Mouse (Mus musculus): ENCODE measurements around the gene Arhgap27. TPM values are rescaled to one million over a fixed set of nuclear protein-coding genes. Genes with fewer than 3 reads are reported as not detected.
A peak's percentile ranks its signal among the peaks of the same experiment; 100 is the strongest.
"Not testable (repeated sequence)": the region's sequence is repeated elsewhere in the genome, so short reads cannot be mapped to it uniquely, and the experiment has no call there.

The Arhgap27 gene
- total RNA-seq, 2 experiments from 2014 or later = 20.1 to 21.9 TPM

DNA sequence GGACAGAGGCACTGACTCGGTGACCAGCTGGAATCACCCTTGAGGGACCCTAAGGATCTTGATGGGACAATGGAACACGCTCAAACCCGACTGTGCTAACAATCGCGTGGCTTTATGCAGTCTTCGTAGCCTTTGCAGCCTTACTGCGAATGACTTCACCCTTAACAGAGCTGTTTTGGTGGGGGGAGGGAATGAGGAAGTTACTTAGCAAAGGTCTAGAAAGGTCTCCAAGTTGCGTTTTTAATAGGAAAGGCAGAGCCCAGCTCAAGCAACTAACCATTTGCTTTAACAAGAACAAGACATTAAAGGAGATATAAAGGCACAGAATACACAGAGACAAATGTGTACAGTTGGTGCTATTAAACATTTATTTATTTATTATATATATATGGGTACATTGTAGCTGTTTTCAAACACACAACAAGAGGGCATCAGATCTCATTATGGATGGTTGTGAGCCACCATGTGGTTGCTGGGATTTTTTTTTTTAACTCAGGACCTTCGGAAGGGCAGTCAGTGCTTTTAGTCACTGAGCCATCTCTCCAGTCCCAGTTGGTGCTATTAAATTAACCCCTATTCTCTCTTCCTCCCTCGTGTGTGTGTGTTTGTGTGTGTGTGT, 53.4 kb downstream of the Arhgap27 start:
- 0 out of 2 replicates have a peak, but pooled peaks have one; percentile 33 for ATAC-seq (ENCODE audit: poor library complexity, severe bottlenecking)

DNA sequence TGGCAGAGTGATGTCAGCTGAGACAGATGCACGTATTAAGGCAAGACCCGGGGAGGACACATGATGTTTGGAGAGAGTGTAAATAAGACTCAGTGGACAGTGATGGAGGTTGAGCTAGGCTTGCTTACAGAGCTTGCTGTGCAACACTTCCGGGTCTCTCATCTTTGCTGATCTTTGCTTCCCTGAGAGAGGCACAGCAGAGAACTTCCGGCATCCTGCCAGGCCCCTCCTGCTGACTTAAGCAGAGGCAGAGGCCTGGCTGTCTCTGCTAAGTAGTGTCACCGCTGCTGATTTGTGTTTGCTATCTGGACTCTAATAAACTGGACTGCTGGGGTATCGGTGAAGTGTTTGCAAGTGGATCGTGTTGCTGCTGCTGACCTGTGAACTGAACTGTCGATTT, 55.6 kb downstream of the Arhgap27 start:
- no peak; the same call in 1 of the 2 replicates for ATAC-seq (ENCODE audit: poor library complexity, severe bottlenecking)

DNA sequence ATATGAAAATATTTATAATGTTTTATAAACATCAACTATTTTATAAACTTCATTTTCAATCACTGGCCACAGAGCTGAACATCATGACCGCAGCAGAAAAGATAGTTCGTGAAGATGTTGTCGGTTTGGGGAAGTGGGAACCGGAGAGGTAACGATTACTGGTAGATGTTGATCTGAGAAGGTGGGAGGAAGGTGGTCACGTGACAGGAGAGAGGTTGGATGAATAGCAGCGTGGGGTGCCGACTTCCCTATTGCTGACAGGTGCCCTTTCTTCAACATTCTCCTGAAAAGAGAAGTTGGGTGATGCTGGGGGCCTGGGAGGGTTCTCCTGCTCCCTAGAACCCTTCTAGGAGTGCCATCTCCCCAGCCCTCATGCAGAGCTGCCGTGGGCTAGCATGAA, 59.0 kb downstream of the Arhgap27 start:
- peak; percentile 80 for ATAC-seq (ENCODE audit: poor library complexity, severe bottlenecking)

DNA sequence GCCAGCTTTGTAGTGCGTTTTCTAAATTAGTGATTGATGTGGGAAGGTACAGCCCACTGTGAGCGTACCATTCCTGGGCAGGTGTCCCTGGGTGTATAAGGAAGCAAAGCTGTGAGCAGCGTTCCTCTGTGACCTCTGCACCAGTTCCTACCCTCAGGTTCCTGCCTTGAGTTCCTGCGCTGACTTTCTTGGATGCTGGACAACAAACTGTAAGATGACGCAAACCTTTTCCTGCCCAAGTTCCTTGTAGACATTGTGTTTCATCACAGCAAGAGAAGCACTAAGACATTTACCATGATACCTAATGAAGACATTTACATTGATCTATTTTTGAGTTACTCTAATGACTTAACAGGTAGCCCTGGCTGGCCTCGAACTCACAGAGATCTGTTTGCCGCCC, 68.7 kb downstream of the Arhgap27 start:
- peak; percentile 27; the same call in 1 of the 2 replicates for ATAC-seq (ENCODE audit: poor library complexity, severe bottlenecking)

DNA sequence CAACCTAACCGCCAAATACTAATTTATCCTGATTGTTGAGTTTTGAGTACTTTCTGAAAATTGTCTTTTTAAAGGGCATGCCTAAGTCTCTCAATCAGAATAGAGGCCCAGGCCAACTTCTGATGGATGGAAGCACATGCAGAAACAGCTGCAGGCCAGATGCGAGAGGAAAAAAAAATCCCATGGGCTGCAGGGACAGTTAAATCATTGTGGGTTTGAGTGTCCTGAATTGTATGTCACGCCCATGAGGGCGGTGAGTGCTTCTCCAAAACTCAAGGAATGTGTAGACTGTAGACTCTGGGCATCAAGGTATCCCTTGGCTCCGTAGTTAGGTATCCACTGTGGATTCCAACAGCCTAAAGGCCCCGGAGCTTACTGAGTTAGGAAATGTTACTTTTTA, 69.4 kb downstream of the Arhgap27 start:
- no peak for ATAC-seq (ENCODE audit: poor library complexity, severe bottlenecking)

DNA sequence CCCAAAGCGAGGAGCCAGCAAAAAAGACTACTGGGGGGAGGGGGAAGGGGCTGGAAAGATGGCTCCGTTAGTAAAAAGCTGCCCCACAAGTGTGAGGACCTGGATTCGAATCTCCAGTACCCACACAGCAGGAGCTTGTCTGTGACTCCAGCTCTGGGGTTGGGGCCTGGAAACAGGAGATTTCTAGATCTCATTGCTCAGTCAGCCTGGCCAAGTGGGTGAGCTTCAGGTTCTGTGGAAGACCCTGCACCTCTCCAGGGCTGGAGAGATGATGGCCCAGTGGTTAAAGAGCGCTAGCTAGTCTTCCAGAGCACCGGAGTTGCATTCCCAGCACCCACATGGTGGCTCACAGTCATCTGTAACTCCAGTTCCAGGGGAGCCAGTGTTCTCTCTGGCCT, 70.6 kb downstream of the Arhgap27 start:
- no peak for ATAC-seq (ENCODE audit: poor library complexity, severe bottlenecking)

DNA sequence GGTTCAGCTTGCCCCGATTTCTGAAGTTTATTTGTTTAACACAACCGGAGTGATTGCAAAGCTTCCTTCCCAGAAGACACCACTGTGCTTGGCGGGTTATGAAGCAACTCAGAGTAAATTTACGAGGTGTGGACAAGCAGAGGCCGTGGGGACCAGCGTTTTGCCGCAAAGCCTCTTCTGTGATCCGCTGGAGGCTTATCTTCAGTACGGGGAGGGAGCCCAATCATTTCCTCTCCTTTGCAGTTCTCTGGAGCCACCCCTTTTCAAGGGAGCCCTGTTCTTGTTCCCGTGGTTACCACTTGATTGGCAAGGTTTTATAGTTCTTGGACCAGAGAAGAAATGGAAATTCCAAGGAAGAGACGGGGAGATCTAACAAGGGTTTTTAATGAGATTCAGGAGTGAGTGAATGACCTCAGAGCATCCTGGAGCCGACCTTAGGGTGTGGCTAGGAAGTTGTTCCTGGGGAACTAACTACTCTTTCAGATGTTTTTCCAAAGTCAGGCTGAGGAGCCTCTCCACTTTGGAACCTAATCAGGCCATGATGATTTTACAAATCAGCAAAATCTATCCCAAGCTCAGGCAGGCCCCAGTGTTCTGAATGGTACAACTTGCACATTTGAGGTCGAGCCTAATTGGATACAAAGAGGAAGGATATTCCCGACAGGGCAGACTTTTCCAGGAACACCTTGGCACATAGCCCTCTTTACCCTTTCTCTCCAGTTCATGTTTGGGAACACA, 71.2 kb downstream of the Arhgap27 start:
- ATAC-seq (ENCODE audit: poor library complexity, severe bottlenecking) = peak; percentile 43

DNA sequence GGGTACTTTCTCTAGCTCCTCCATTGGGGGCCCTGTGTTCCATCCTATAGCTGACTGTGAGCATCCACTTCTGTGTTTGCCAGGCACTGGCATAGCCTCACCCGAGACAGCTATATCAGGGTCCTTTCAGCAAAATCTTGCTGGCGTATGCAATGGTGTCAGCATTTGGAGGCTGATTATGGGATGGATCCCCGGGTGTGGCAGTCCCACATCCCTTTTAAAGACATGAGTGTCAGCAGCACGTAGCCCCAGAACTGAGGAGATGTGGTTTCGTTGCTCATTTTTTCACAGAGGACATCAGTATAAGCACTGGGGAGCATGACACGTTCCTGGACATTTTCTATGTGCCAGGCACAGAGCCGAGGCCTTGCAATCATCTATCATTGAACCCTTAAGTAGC, 72.7 kb downstream of the Arhgap27 start:
- ATAC-seq (ENCODE audit: poor library complexity, severe bottlenecking) = not testable (repeated sequence)

DNA sequence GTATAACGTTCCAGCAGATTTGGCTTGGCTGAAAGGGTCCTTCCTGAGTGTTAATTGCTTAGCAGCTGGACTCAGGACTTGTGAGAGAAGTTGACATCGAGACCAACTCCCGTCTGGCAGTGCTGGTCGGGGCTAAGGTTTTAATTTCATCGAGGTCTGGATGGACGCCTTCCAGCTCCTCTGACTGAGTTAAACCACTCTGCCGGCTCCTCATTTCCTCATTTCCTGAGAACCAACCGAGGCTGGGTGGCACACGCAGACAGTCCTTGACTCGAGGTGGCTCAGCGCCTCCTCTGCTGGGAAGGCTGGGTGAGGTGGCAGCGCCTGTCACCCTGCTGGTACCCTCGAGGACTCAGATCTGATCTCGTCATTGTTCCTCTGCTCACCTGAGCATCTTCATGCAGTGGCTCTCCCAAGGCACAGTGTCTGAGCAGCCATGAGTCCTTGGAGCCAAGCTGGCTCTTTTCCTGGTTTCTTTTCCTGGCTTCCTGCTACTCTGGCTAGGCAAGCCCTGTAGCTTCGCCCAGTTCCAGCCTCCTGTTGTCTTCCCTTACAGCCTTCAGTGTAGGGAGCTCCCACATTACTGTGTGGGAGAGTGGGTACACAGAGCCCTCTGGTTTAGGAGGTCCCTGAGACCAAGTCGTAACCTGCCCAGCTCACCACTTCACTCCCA, 75.1 kb downstream of the Arhgap27 start:
- ATAC-seq (ENCODE audit: poor library complexity, severe bottlenecking) = peak; percentile 78

DNA sequence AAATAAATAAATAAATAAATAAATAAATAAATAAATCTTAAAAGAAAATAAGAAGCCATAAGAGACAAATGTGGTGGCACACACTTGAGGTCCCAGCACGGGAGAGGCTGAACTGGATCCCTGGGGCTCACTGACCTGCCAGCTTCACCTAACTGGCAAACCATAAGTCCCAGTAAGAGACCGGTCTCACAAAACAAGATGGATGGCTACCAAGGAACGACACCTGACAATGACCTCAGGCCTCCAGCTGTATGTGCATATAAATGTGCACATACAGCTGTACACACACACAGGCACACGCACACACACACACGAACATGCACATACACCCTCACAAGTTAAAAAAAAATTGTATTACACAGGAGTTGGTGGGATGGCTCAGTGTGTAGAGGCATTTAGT, 76.6 kb downstream of the Arhgap27 start:
- no peak for ATAC-seq (ENCODE audit: poor library complexity, severe bottlenecking)

DNA sequence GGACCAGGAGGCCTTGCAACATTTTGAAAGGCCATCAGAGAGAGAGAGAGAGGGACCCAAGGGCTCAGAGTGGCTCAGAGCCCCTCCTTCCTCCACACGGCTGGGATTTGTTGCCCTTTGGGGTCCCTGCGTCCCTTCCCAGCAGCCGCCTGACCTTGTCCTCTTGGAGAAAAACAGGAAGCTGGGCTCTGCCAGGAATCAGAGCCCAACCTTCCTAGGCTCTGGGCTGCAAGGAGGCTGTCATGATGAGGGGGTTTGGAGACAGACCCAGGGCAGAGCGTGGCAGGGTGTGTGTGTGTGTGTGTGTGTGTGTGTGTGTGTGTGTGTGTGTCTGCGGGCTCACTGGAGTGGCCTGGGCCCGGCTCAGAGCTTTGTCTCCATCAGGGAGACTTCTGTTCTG, 77.5 kb downstream of the Arhgap27 start:
- ATAC-seq (ENCODE audit: poor library complexity, severe bottlenecking) = no peak

DNA sequence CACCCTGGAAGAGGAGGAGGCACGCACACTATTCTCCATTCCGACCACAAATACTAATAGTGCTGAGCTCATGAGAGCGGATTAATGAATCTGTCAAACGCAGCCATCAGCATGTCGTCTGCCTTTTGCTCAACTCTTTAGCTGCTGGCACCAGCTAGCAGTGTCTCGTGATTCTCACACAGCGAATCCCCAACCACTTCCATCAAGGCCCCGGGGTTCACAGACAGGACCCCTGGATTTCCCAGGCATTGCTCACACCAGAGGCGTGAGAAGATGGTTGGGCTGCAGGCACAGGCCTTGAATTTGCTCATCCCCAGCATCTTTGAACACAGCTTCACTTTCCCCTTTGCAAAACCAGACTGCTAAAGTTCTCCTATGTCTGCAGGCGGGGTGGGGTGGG, 78.2 kb downstream of the Arhgap27 start:
- ATAC-seq (ENCODE audit: poor library complexity, severe bottlenecking) = no peak

DNA sequence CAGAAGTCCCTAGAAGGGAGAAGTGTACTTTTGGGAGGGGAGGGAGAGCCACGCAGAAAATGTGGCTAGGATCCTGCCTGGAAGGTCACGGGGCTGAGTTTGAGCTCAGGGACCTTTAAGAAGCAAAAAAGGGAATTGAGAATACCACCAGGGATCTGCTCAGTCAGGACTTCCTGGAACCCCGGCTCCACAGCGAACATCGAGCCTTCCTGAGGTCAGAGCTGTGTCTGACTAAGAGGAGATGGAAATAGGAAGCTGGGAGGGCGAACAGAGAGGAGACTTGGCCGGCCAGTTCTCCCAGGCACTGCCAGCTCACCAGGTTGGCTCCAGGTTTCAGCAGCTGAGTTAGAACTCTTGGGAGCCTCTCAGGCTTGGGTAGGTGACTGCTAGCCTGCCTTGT, 81.7 kb downstream of the Arhgap27 start:
- ATAC-seq (ENCODE audit: poor library complexity, severe bottlenecking) = peak; percentile 93

Other genes with a start within 250 kb of the Arhgap27 start
- gene Hexim1, start 247.5 kb downstream of the Arhgap27 start, total RNA-seq (2015) = 10.1 TPM in 2 replicates
- 17.0 and 24.6 TPM in 2 replicates for gene Hexim1, start 247.5 kb downstream of the Arhgap27 start, total RNA-seq (2017)
- gene Hexim2, start 231.3 kb downstream of the Arhgap27 start, total RNA-seq (2015) = 0.25 and 1.8 TPM in 2 replicates
- gene Hexim2, start 231.3 kb downstream of the Arhgap27 start, total RNA-seq (2017) = 1.0 and 2.1 TPM in 2 replicates
- gene Fmnl1, start 192.6 kb downstream of the Arhgap27 start, total RNA-seq (2015) = 387 and 407 TPM in 2 replicates
- 126 and 152 TPM in 2 replicates for gene Fmnl1, start 192.6 kb downstream of the Arhgap27 start, total RNA-seq (2017)
- gene 1700023F06Rik, start 155.1 kb downstream of the Arhgap27 start, total RNA-seq (2015) = not detected in 2 replicates
- not detected in 2 replicates for gene 1700023F06Rik, start 155.1 kb downstream of the Arhgap27 start, total RNA-seq (2017)
- gene Spata32, start 145.3 kb downstream of the Arhgap27 start, total RNA-seq (2015) = not detected in 2 replicates
- gene Spata32, start 145.3 kb downstream of the Arhgap27 start, total RNA-seq (2017) = not detected in 2 replicates
- 14.5 and 16.6 TPM in 2 replicates for gene Map3k14, start 96.2 kb downstream of the Arhgap27 start, total RNA-seq (2015)
- 15.4 and 15.7 TPM in 2 replicates for gene Map3k14, start 96.2 kb downstream of the Arhgap27 start, total RNA-seq (2017)
- 28.4 and 29.4 TPM in 2 replicates for gene Plekhm1, start 49.0 kb upstream of the Arhgap27 start, total RNA-seq (2015)
- 8.3 and 12.7 TPM in 2 replicates for gene Plekhm1, start 49.0 kb upstream of the Arhgap27 start, total RNA-seq (2017)
- not detected in 2 replicates for gene Lrrc37a, start 140.9 kb upstream of the Arhgap27 start, total RNA-seq (2015)
- not detected in 2 replicates for gene Lrrc37a, start 140.9 kb upstream of the Arhgap27 start, total RNA-seq (2017)

Data from megakaryocyte, adult 5-6 weeks (primary cell).